In the genomic region with DNA sequence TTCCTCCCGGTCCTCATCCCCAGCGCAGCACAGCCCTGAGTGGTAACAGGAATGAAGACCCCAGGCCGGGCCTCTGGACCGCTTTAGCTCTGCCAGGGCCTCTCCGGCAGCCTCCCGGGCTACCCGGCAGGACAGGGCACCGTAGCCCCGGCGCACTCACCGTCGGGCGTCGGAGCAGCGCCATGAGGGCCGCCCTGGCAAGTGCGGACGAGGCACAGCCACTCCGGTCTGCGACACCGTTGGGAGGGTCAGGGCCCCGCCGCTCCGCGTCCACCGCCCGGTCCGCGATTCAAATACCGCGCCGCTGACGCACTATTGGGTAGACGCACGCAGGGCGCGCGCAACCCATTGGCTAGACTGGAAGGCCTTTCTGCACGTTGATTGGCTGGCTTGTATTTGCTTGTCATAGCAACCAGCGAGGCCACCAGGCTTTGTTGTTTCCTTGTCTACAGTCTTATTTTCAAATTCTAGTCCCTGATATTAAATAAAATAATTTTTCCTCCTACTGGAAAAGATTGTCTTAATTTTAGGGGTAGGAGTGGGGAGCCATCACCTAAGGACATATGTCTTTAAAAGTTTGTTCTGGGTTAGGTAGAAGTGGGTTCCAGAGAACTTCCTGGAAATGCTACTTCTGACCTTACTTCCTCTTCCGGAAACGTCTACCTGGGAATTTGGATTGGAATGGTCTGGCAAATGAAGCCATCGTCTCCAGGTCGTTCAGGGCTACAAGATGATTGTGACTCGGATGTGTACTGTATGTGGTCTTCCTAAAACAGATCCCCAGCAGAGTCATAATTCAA, we compare ENCODE assay signal across 7 mouse cellular contexts. TPM values are rescaled to one million over a fixed set of nuclear protein-coding genes. Genes with fewer than 3 reads are reported as not detected.
DNase-seq lines count a peak whose midpoint lies in the region; ATAC-seq and TF ChIP-seq lines count a peak whose summit lies in the region.

A gene (minus strand): TSS at position 291 of the 800 bp plus-strand sequence.

- no peaks in the 10 kb centered on the region for H3K9me3 ChIP-seq in embryonic facial prominence, embryonic 10.5 days
- H3K9me3 ChIP-seq in intestine, postnatal 0 days (ENCODE audit: control insufficient read depth): no peaks in the 10 kb centered on the region
- no peaks in the 10 kb centered on the region for H3K9me3 ChIP-seq in midbrain, embryonic 12.5 days

- H3K4me2 ChIP-seq in intestine, postnatal 0 days (replicated peaks; ENCODE audit: low read depth): peak within 1 kb of the TSS; percentile 98
- peak within 1 kb of the TSS; percentile 96 for H3K4me2 ChIP-seq in midbrain, embryonic 12.5 days (replicated peaks)

- peak; percentile 96 for ATAC-seq in intestine, postnatal 0 days
- peak; percentile 98 for ATAC-seq in midbrain, embryonic 12.5 days (ENCODE audit: low FRiP score, low read depth)

- TF ChIP-seq CTCF in intestine, postnatal 0 days (IDR thresholded peaks at IDR 0.05; ENCODE audit: low read depth): no peak

- intact Hi-C loops in left cerebral cortex, postnatal 4 days (cut with DNase I): no loop called here

- peak; percentile 88 for DNase-seq in adrenal gland, adult 8-10 months
- DNase-seq in embryonic facial prominence, embryonic 10.5 days (ENCODE audit: low spot score): peak; percentile 95
- DNase-seq in gonadal fat pad, adult 2 months (ENCODE audit: low read depth): peak; percentile 45
- DNase-seq in left cerebral cortex, postnatal 4 days: peak; percentile 93
- DNase-seq in spleen, adult 12 weeks (ENCODE audit: low spot score): peak; percentile 85

- H3K27me3 ChIP-seq in embryonic facial prominence, embryonic 10.5 days (replicated peaks; ENCODE audit: low read depth, poor library complexity, severe bottlenecking): no peaks in the 10 kb centered on the region
- H3K27me3 ChIP-seq in intestine, postnatal 0 days (replicated peaks; ENCODE audit: control insufficient read depth, insufficient read depth, low read length): no peaks in the 10 kb centered on the region
- H3K27me3 ChIP-seq in midbrain, embryonic 12.5 days: no peaks in the 10 kb centered on the region

- H3K27ac ChIP-seq in embryonic facial prominence, embryonic 10.5 days (replicated peaks): peak within 1 kb of the TSS; percentile 98
- no peak within 1 kb of the TSS for H3K27ac ChIP-seq in intestine, postnatal 0 days (ENCODE audit: low read depth, low read length)
- peak within 1 kb of the TSS; percentile 60 for H3K27ac ChIP-seq in midbrain, embryonic 12.5 days (replicated peaks)

- WGBS in embryonic facial prominence, embryonic 10.5 days: 3% methylated on average over 45 of the region's 45 CpGs
- 2% methylated on average over 45 of the region's 45 CpGs for WGBS in intestine, postnatal 0 days
- 3% methylated on average over 45 of the region's 45 CpGs for WGBS in midbrain, embryonic 12.5 days

- peaks cover 62% of the 10 kb centered on the region for H3K36me3 ChIP-seq in embryonic facial prominence, embryonic 10.5 days (replicated peaks)
- H3K36me3 ChIP-seq in intestine, postnatal 0 days (ENCODE audit: control insufficient read depth, insufficient read depth): peaks cover 23% of the 10 kb centered on the region; the same call in 1 of the 2 replicates
- peaks cover 41% of the 10 kb centered on the region for H3K36me3 ChIP-seq in midbrain, embryonic 12.5 days

- H3K4me1 ChIP-seq in embryonic facial prominence, embryonic 10.5 days: peaks cover 11% of the 10 kb centered on the region
- H3K4me1 ChIP-seq in intestine, postnatal 0 days (replicated peaks; ENCODE audit: control insufficient read depth, insufficient read depth, low read length): no peaks in the 10 kb centered on the region
- H3K4me1 ChIP-seq in midbrain, embryonic 12.5 days: peaks cover 14% of the 10 kb centered on the region

- H3K9ac ChIP-seq in intestine, postnatal 0 days (ENCODE audit: low read depth, low read length): peak within 1 kb of the TSS; percentile 61
- H3K9ac ChIP-seq in midbrain, embryonic 12.5 days (replicated peaks): peak within 1 kb of the TSS; percentile 71

- H3K4me3 ChIP-seq in embryonic facial prominence, embryonic 10.5 days: peak within 1 kb of the TSS; percentile 90
- H3K4me3 ChIP-seq in intestine, postnatal 0 days (ENCODE audit: low read depth, low read length): peak within 1 kb of the TSS; percentile 67
- peak within 1 kb of the TSS; percentile 68 for H3K4me3 ChIP-seq in midbrain, embryonic 12.5 days

RNA-seq across cellular contexts. Expression of the gene that starts here (rescaled TPM):
- 1 to 10 TPM in 3 of 4 experiments, under 1 TPM in 1; 0.73 to 2.9 (median 1.5) TPM for total RNA-seq in adrenal gland, adult 8-10 months (2022)
- polyA plus RNA-seq in embryonic facial prominence, embryonic 10.5 days (2016; fragmentation: Nextera tagmentation; extraction: Ambion mirVana): 215 and 225 TPM in 2 replicates
- polyA plus RNA-seq in gonadal fat pad, adult 2 months (2012; rRNA removed): 3.1 and 3.4 TPM in 2 replicates
- polyA plus RNA-seq in intestine, postnatal 0 days (2015; fragmentation: Nextera tagmentation; extraction: Ambion mirVana): 41.4 and 52.7 TPM in 2 replicates
- total RNA-seq in left cerebral cortex, postnatal 4 days (2021): 1 to 10 TPM; 7.3 to 8.3 TPM
- 169 and 172 TPM in 2 replicates for polyA plus RNA-seq in midbrain, embryonic 12.5 days (2016; fragmentation: Nextera tagmentation; extraction: Ambion mirVana)

Comparison
In these comparisons a context has a peak if more than half of its experiments do, and no peak if none do; other contexts are left out.
1. DNase-seq: peak in every context shown above with its lines; median percentile 95 in embryonic facial prominence, embryonic 10.5 days; 93 in left cerebral cortex, postnatal 4 days; 88 in adrenal gland, adult 8-10 months; 85 in spleen, adult 12 weeks; 45 in gonadal fat pad, adult 2 months.